Mouse (Mus musculus) left cerebral cortex, postnatal 10 days (tissue): ENCODE results near the gene Ctla2b. TPM values are rescaled to one million over a fixed set of nuclear protein-coding genes. Genes with fewer than 3 reads are reported as not detected.
"Not testable (repeated sequence)": the region's sequence is repeated elsewhere in the genome, so short reads cannot be mapped to it uniquely, and the experiment has no call there.

ENCODE experiments used
- DNase-seq, 2 experiments: peaks; one replicate each; pipeline ENCODE4 v3.0.0; 2021 to 2022; ENCODE audit warnings: low spot score in 2 of 2, mixed read lengths in 1 of 2; ENCODE audit errors: extremely low spot score in 1 of 2
- intact Hi-C: fragments of 180-260 bp; cut with DNase I; formaldehyde crosslinking; loops from one replicate; pipeline ENCODE4 v1.15.1; 2025
- total RNA-seq, 2 experiments: library from RNA; stranded (reverse); gene quantifications; 2 replicates each; pipeline ENCODE4 v1.2.3; 2021

The Ctla2b gene
- 1 to 10 TPM; 1.5 to 2.2 TPM for total RNA-seq

DNA sequence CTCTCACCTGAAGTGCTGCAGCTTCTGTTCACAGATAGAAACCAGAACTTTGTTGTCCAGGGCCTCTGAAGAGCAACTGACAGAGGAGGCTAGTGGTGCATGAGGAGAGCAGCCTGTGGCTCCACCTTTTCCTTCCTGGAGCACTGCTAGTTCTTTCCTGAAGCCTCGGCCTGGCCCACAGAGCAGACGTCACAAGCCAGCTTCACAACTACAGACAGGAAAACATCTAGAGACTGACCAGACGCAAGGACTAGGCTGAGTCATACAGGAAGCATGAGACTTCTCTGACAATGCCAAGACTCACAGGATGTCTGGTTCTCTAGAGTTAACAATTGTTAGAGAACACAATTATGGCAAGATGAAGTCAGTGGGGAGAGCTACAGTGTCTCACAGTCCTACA is at the start of gene Ctla2b:
TSS of gene Ctla2b (minus strand) at position 120 of the 400 bp plus-strand sequence.
- DNase-seq: peak; percentile 0 to 66
- intact Hi-C loops: no loop called here

- DNase-seq, intact Hi-C loops: not testable (repeated sequence)
Measured at GRCm38 (mm10) chr13:60941884-60942283, 44.6 kb upstream of the Ctla2b start, which contains the start of gene Tpbpa. Gene Tpbpa (minus strand): TSS chr13:60941984.

DNA sequence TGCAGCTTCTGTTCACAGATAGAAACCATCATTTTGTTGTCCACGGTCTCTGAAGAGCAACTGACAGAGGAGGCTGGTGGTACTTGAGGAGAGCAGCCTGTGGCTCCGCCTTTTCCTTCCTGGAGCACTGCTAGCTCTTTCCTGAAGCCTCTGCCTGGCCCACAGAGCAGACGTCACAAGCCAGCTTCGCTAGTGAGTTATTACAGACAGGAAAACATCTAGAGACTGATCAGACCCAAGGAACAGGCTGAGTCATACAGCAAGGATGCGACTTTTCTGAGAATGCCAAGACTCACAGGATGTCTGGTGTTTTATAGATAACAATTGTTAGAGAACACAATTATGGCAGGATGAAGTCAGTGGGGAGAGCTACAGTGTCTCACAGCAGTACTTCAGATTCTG is 39.3 kb upstream of the Ctla2b start, which contains the start of the genes Gm49391 and Ctla2a:
TSS of gene Gm49391 (minus strand) at position 72 of the 402 bp plus-strand sequence.
TSS of gene Ctla2a (minus strand) at position 126 of the 402 bp plus-strand sequence.
- intact Hi-C loops: no loop called here
- DNase-seq: peak in 1 of 2 experiments; percentile 67

- intact Hi-C loops, DNase-seq: not testable (repeated sequence)
Measured at GRCm38 (mm10) chr13:60935490-60935889, 38.2 kb upstream of the Ctla2b start, which contains the start of gene Gm49393. Gene Gm49393 (minus strand): TSS chr13:60935590.

DNA sequence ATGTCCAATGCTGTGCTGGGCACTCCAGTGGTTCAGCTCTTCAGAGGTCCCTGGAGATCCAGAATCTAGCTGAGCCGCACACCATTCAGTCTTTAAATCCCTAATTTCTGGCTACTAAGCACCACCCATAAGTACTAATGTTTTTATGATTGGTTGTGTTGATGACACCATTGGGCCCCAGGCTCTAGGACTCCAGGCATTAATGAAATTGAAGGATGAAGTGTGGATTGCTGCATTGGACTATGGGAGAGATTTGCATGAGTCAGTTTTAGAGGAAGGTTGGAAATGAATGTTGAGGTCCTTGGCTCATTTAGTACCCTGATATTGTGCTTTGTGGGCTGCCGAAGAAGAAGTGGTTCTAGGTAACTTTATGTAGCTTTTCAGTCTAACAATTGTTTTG is 7.5 kb upstream of the Ctla2b start, which contains the start of gene Tpbpb:
TSS of gene Tpbpb (minus strand) at position 101 of the 400 bp plus-strand sequence.
- DNase-seq, intact Hi-C loops: not testable (repeated sequence)

GRCm38 (mm10) chr13:60896794-60897193 is 453 bp downstream of the Ctla2b start, which contains the start of gene Gm49392:
Gene Gm49392 (minus strand): TSS chr13:60896894.
- DNase-seq, intact Hi-C loops: not testable (repeated sequence)

- DNase-seq: no peak
- intact Hi-C loops: no loop called here
Measured at GRCm38 (mm10) chr13:60895406-60896160, 1.7 kb downstream of the Ctla2b start.

DNA sequence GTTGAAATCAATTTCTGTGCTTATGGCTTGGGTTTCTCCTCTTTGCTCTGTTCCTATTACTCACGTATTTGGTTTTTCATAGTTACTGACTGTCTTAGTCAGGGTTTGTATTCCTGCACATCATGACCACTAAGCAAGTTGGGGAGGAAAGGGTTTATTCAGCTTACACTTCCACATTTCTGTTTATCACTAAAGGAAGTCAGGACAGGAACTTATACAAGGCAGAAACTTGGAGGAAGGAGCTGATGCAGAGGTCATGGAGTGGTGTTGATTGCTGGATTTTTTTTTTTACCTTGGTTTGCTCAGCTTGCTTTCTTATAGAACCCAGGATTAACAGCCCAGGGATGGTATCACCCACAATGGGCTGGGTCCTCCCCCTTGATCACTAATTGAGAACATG is 4.9 kb downstream of the Ctla2b start:
- intact Hi-C loops: no loop called here
- DNase-seq: no peak

- no peak for DNase-seq
- intact Hi-C loops: no loop called here
Measured at GRCm38 (mm10) chr13:60864281-60864680, 33.0 kb downstream of the Ctla2b start, which contains the start of gene 4930486L24Rik. Gene 4930486L24Rik (minus strand): TSS chr13:60864475.

DNA sequence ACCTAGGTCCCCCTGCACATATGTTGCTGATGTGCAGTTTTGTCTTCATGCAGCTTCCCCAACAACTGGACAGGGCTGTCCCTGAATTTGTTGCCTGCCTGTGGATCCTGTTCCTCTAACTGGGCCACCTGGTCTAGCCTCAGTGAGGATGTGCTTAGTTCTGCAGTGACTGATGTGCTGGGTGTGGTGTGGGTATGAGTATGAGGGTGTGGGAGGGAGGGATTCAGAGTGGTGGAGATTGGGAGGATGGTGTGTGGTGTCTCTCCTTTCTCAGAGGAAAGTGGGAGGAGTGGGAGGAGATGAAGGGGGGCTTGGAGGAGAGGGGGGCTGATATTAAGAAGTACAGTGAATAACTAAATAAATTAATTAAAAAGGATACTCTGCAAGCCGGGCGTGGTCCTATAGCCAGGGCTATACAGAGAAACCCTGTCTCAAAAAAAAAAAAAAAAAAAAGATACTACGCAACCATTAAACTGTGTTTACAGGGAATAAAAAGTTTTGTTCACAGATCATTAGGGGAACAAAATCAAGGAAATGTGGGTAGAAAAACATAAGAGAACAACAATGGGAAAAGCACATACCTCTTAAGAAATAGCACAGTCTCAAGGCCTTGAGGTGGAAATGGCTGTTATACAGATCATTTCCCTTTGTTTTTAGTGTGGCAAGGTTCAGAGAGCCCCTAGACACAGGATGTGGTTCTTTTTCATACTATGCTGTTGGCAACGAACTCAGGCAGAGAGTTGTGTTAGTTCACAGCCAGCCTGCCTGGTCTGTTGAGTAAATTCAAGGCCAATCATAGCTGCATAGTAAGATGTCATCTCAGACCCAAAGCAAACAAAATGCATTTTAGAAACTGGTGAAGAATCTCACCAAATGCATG is 48.8 kb downstream of the Ctla2b start:
- DNase-seq: peak in 1 of 2 experiments; percentile 27
- intact Hi-C loops: no loop called here

Other genes with a start within 250 kb of the Ctla2b start
- not detected for gene BC051665, start 111.1 kb downstream of the Ctla2b start, total RNA-seq
- gene Ctsll3, start 94.6 kb downstream of the Ctla2b start, total RNA-seq: not detected
- gene 4930486L24Rik, start 33.0 kb downstream of the Ctla2b start, total RNA-seq: not detected
- gene Gm49392, start 553 bp downstream of the Ctla2b start, total RNA-seq: under 1 TPM in 1 of 2 experiments, not detected in 1; 0.45 TPM
- gene Tpbpb, start 7.4 kb upstream of the Ctla2b start, total RNA-seq: not detected
- not detected for gene Gm49393, start 38.1 kb upstream of the Ctla2b start, total RNA-seq
- 1 to 10 TPM in 1 of 2 experiments, under 1 TPM in 1; 0.94 to 1.3 TPM for gene Gm49391, start 39.1 kb upstream of the Ctla2b start, total RNA-seq
- gene Ctla2a, start 39.2 kb upstream of the Ctla2b start, total RNA-seq: 10 to 100 TPM; 21.9 to 25.6 TPM
- gene Tpbpa, start 44.5 kb upstream of the Ctla2b start, total RNA-seq: not detected
- not detected for gene Ctsj, start 108.5 kb upstream of the Ctla2b start, total RNA-seq
- not detected for gene Ctsq, start 143.2 kb upstream of the Ctla2b start, total RNA-seq